Mouse (Mus musculus): ENCODE results near the gene Mlec.

DNA sequence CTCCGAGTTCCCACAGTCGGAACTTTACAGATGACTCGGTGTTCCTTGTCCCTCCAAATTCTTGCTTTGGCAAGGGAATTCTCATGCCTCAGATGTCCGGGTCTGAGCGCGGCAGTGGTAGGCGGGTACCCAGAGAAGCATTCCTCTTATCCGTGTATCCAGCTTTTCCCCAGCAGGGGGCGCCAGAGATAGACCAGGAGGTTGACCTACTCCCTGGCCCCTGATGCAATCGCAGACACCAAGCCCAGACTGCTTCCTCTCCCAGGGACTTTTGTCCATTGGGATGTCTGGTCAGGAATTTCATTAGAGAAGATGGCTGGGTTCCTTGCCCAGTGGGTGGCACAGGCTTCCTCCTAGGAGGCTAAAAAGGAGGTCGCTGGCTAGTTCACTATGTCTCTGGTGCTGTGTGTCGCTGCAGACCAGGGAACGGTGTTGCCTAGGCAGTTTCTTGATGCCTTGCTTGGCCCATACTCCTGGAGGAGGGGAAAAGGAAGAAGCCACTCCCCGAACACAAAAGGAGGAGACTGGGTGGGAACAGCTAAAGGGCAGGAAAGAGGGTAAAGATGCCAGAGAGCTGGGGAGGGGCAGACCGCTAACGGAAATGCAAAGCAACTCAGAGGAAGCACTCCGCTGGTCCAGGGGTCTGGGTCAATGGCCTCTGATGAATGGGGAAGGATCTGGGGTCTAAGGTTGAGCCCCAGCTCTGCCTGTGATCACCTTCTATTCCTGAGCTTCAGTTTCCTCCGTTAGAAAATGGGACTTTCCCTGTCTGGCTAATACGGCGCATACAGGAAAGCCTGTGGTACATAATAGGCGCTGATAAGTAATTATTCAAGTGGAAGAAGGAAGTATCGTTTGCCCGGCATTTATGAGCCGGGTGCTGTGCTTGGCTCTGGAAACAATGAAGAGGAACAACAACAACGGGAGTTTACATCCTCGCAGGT lies 29.5 kb upstream of the Mlec start:
- TF ChIP-seq CTCF (IDR thresholded peaks at IDR 0.05; ENCODE audit: low read depth, low read length), result peak; percentile 78
- no peak for TF ChIP-seq POLR2A (IDR thresholded peaks at IDR 0.05; ENCODE audit: borderline replicate concordance, low read depth, low read length)

All from bone marrow macrophage, adult 2 months (primary cell).